Mouse (Mus musculus): Measurements from ENCODE around the gene Lrrc61.

DNA sequence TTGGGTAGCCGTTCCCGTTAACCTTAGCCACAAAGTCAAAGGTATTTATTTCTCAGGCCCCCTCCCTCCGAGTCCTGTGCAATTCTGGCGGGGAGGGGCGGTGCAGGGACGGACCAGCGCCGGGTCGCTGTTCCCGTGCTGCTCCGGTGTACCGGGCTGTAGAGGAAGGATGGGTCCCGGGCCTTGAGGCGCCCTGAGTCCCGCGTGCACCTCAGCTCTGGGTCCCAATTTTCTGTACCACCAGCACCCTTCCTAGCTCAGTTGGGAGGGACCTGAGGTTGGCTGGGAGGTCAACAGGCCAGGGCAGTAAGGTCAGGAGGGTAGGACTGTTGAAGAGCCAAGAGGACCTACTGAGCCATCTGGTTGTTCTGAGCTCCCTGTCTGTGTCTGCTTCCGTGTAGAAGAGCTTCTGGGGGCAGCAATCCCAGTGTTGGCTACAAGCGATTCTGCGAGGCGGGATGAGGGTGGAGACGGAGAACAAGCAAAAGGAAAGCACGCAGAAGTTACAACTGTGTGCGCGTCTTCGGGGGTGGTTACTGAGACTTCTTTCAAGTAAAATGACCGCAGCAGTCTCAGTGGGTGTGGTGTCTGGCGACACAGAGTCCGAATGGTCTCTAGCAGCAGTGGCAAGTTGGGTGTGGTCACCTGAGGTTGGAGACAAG, 47.6 kb downstream of the Lrrc61 start:
- TF ChIP-seq POLR2A (IDR thresholded peaks at IDR 0.05; ENCODE audit: control insufficient read depth, low read depth, low read length) (no peak), CTCF (IDR thresholded peaks at IDR 0.05; ENCODE audit: control insufficient read depth, insufficient read depth, insufficient replicate concordance, low read depth, low read length) (no peak)
